Mouse (Mus musculus): Measurements from ENCODE around the gene Rassf3.

The Rassf3 gene

GRCm38 (mm10) chr10:121488623-121489299 lies 12.6 kb upstream of the Rassf3 start:
- peak; percentile 49 to 72 for DNase-seq

GRCm38 (mm10) chr10:121487716-121488115 lies 11.6 kb upstream of the Rassf3 start:
- no peak for DNase-seq

- DNase-seq = peak in 1 of 2 experiments; percentile 39
Observed at GRCm38 (mm10) chr10:121486350-121486749, 10.2 kb upstream of the Rassf3 start.

- no peak for DNase-seq
Observed at GRCm38 (mm10) chr10:121483364-121483763, 7.2 kb upstream of the Rassf3 start.

GRCm38 (mm10) chr10:121481141-121481540 lies 5.0 kb upstream of the Rassf3 start:
- DNase-seq = no peak

GRCm38 (mm10) chr10:121479987-121480386 lies 3.8 kb upstream of the Rassf3 start:
- DNase-seq = no peak

- no peak for DNase-seq
Observed at GRCm38 (mm10) chr10:121477433-121477832, 1.3 kb upstream of the Rassf3 start.

- DNase-seq = no peak
Observed at GRCm38 (mm10) chr10:121476968-121477337, 806 bp upstream of the Rassf3 start.

- DNase-seq = peak; percentile 73 to 82
Observed at GRCm38 (mm10) chr10:121475672-121476146, 438 bp downstream of the Rassf3 start.

- DNase-seq = peak in 1 of 2 experiments; percentile 41
Observed at GRCm38 (mm10) chr10:121475101-121475671, 961 bp downstream of the Rassf3 start.

GRCm38 (mm10) chr10:121474288-121474687 lies 1.9 kb downstream of the Rassf3 start:
- no peak for DNase-seq

GRCm38 (mm10) chr10:121473723-121474215 lies 2.4 kb downstream of the Rassf3 start:
- DNase-seq = no peak

- DNase-seq = no peak
Observed at GRCm38 (mm10) chr10:121472593-121473217, 3.4 kb downstream of the Rassf3 start.

- peak; percentile 51 to 64 for DNase-seq
Observed at GRCm38 (mm10) chr10:121471570-121472197, 4.5 kb downstream of the Rassf3 start.

- no peak for DNase-seq
Observed at GRCm38 (mm10) chr10:121469625-121470024, 6.5 kb downstream of the Rassf3 start.

GRCm38 (mm10) chr10:121468985-121469384 lies 7.2 kb downstream of the Rassf3 start:
- no peak for DNase-seq

- no peak for DNase-seq
Observed at GRCm38 (mm10) chr10:121468261-121468660, 7.9 kb downstream of the Rassf3 start.

GRCm38 (mm10) chr10:121467792-121468191 lies 8.4 kb downstream of the Rassf3 start:
- no peak for DNase-seq

GRCm38 (mm10) chr10:121467016-121467415 lies 9.1 kb downstream of the Rassf3 start:
- DNase-seq = no peak

GRCm38 (mm10) chr10:121465033-121465432 lies 11.1 kb downstream of the Rassf3 start:
- no peak for DNase-seq

GRCm38 (mm10) chr10:121462162-121462881 lies 13.8 kb downstream of the Rassf3 start:
- no peak for DNase-seq

GRCm38 (mm10) chr10:121461404-121462161 lies 14.6 kb downstream of the Rassf3 start:
- DNase-seq = peak; percentile 55 to 72
